Mouse (Mus musculus) CH12.LX (cell line): ENCODE results near the gene Tvp23a. TPM values are rescaled to one million over a fixed set of nuclear protein-coding genes. Genes with fewer than 3 reads are reported as not detected.
A peak's percentile ranks its signal among the peaks of the same experiment; 100 is the strongest.

ENCODE experiments used
- DNase-seq: peaks from one replicate; pipeline ENCODE4 v3.0.0-alpha.2; 2013; ENCODE audit errors: extremely low read depth
- H3K27ac ChIP-seq: 2 replicates; pipeline ENCODE4 v1.5.1; 2012; ENCODE audit warnings: low read depth, mild to moderate bottlenecking, control low read depth, moderate library complexity; ENCODE audit not compliant: insufficient read depth
- H3K27me3 ChIP-seq: replicated peaks from 2 replicates; pipeline ENCODE3; 2012; ENCODE audit warnings: inconsistent platforms
- H3K36me3 ChIP-seq, 2 experiments: replicated peaks in 1 of 2; 2 replicates each; pipeline versions ENCODE3 to v1.6.1; 2012; ENCODE audit warnings: inconsistent platforms in 1 of 2, low read length in 1 of 2, mild to moderate bottlenecking in 1 of 2, mixed read lengths in 1 of 2, moderate library complexity in 1 of 2; ENCODE audit not compliant: control insufficient read depth in 1 of 2, insufficient read depth in 1 of 2
- H3K4me1 ChIP-seq, 2 experiments: 2 replicates each; pipeline ENCODE4 v1.6.1; 2012; ENCODE audit warnings: inconsistent platforms in 1 of 2, moderate library complexity in 1 of 2; ENCODE audit not compliant: insufficient read depth in 2 of 2, control insufficient read depth in 1 of 2
- H3K4me2 ChIP-seq: 2 replicates; pipeline ENCODE4 v1.6.1; 2012; ENCODE audit warnings: low read depth, mild to moderate bottlenecking, control low read depth; ENCODE audit not compliant: poor library complexity, insufficient read depth, severe bottlenecking
- H3K4me3 ChIP-seq, 3 experiments: fragments of 150-350 bp in 1 of 3; sonication (generic) in 1 of 3; replicated peaks in 1 of 3; 2 replicates each; pipeline versions ENCODE3 to v1.5.1; 2011 to 2012; ENCODE audit warnings: low read depth in 2 of 3, low read length in 2 of 3, mild to moderate bottlenecking in 2 of 3, moderate library complexity in 2 of 3, control low read depth in 1 of 3, improper control_type of control experiment in 1 of 3, inconsistent platforms in 1 of 3, mixed read lengths in 1 of 3; ENCODE audit not compliant: poor library complexity in 1 of 3
- H3K79me2 ChIP-seq: replicated peaks from 2 replicates; pipeline ENCODE4 v1.6.1; 2012; ENCODE audit warnings: mild to moderate bottlenecking, moderate library complexity; ENCODE audit not compliant: control insufficient read depth, poor library complexity, insufficient read depth, severe bottlenecking; ENCODE audit errors: extremely low read depth
- H3K9ac ChIP-seq: 2 replicates; pipeline ENCODE4 v1.6.1; 2012; ENCODE audit warnings: low read depth, mild to moderate bottlenecking, control low read depth, moderate library complexity; ENCODE audit not compliant: insufficient read depth
- H3K9me3 ChIP-seq: replicated peaks from 2 replicates; pipeline ENCODE3; 2012; ENCODE audit warnings: low read length, inconsistent platforms, mixed read lengths
- BHLHE40 ChIP-seq: IDR thresholded peaks from 2 replicates; pipeline ENCODE4 v1.6.1; 2011; ENCODE audit warnings: mild to moderate bottlenecking, low read depth, low read length, improper control_type of control experiment
- CHD1 ChIP-seq: IDR thresholded peaks from 2 replicates; pipeline ENCODE4 v1.6.1; 2012; ENCODE audit warnings: low read depth, low read length, improper control_type of control experiment, inconsistent platforms
- CHD2 ChIP-seq: IDR thresholded peaks from 2 replicates; pipeline ENCODE4 v1.6.1; 2011; ENCODE audit warnings: low read length, improper control_type of control experiment
- CTCF ChIP-seq, 2 experiments: IDR thresholded peaks in 1 of 2; conservative IDR thresholded peaks in 1 of 2; 2 replicates each; pipeline ENCODE4 v1.5.1; 2011 to 2012; ENCODE audit warnings: low read depth in 2 of 2, low read length in 2 of 2, improper control_type of control experiment in 1 of 2, inconsistent platforms in 1 of 2, mild to moderate bottlenecking in 1 of 2, moderate library complexity in 1 of 2
- E2F4 ChIP-seq: IDR thresholded peaks from 2 replicates; pipeline ENCODE4 v1.6.1; 2011; ENCODE audit warnings: low read depth, low read length, improper control_type of control experiment; ENCODE audit not compliant: insufficient replicate concordance
- ELF1 ChIP-seq: IDR thresholded peaks from 2 replicates; pipeline ENCODE4 v1.6.1; 2014; ENCODE audit warnings: low read depth, mild to moderate bottlenecking, inconsistent platforms, low read length, improper control_type of control experiment
- EP300 ChIP-seq: IDR thresholded peaks from 2 replicates; pipeline ENCODE4 v1.6.1; 2011; ENCODE audit warnings: low read length, improper control_type of control experiment
- ETS1 ChIP-seq: conservative IDR thresholded peaks from 2 replicates; pipeline ENCODE4 v1.6.1; 2012; ENCODE audit warnings: low read depth, mild to moderate bottlenecking, inconsistent platforms, low read length, improper control_type of control experiment, moderate library complexity
- GABPA ChIP-seq: IDR thresholded peaks from 2 replicates; pipeline ENCODE4 v1.6.1; 2012; ENCODE audit warnings: low read depth, low read length, improper control_type of control experiment, inconsistent platforms; ENCODE audit not compliant: insufficient replicate concordance
- HCFC1 ChIP-seq: IDR thresholded peaks from 2 replicates; pipeline ENCODE4 v1.6.1; 2012; ENCODE audit warnings: low read depth, mild to moderate bottlenecking, inconsistent platforms, low read length, improper control_type of control experiment
- IRF4 ChIP-seq: IDR thresholded peaks from 2 replicates; pipeline ENCODE4 v1.6.1; 2014; ENCODE audit warnings: low read depth, mild to moderate bottlenecking, inconsistent platforms, low read length, improper control_type of control experiment
- JUN ChIP-seq: IDR thresholded peaks from 2 replicates; pipeline ENCODE4 v1.6.1; 2011; ENCODE audit warnings: low read depth, mild to moderate bottlenecking, low read length, improper control_type of control experiment, moderate library complexity; ENCODE audit not compliant: insufficient read depth
- JUND ChIP-seq: conservative IDR thresholded peaks from 2 replicates; pipeline ENCODE4 v1.6.1; 2011; ENCODE audit warnings: low read depth, low read length, improper control_type of control experiment
- KAT2A ChIP-seq: IDR thresholded peaks from 2 replicates; pipeline ENCODE4 v1.6.1; 2012; ENCODE audit warnings: low read length, improper control_type of control experiment, inconsistent platforms; ENCODE audit not compliant: insufficient replicate concordance
- MAFK ChIP-seq: IDR thresholded peaks from 2 replicates; pipeline ENCODE4 v1.6.1; 2011; ENCODE audit warnings: low read length, improper control_type of control experiment; ENCODE audit not compliant: insufficient replicate concordance
- MAX ChIP-seq: IDR thresholded peaks from 2 replicates; pipeline ENCODE4 v1.6.1; 2011; ENCODE audit warnings: low read length, improper control_type of control experiment
- MAZ ChIP-seq: IDR thresholded peaks from 2 replicates; pipeline ENCODE4 v1.6.1; 2012; ENCODE audit warnings: low read depth, mild to moderate bottlenecking, inconsistent platforms, low read length, improper control_type of control experiment, moderate library complexity
- MEF2A ChIP-seq: IDR thresholded peaks from 2 replicates; pipeline ENCODE4 v1.6.1; 2014; ENCODE audit warnings: low read depth, mild to moderate bottlenecking, inconsistent platforms, low read length, improper control_type of control experiment, borderline replicate concordance
- MXI1 ChIP-seq: IDR thresholded peaks from 2 replicates; pipeline ENCODE4 v1.6.1; 2011; ENCODE audit warnings: mild to moderate bottlenecking, low read depth, low read length, improper control_type of control experiment
- MYC ChIP-seq: IDR thresholded peaks from 2 replicates; pipeline ENCODE4 v1.6.1; 2011; ENCODE audit warnings: low read depth, mild to moderate bottlenecking, improper control_type of control experiment, low read length
- NELFE ChIP-seq: IDR thresholded peaks from 2 replicates; pipeline ENCODE4 v1.6.1; 2011; ENCODE audit warnings: low read depth, low read length, improper control_type of control experiment
- NRF1 ChIP-seq: IDR thresholded peaks from 2 replicates; pipeline ENCODE4 v1.6.1; 2014; ENCODE audit warnings: low read depth, mild to moderate bottlenecking, inconsistent platforms, low read length, improper control_type of control experiment, moderate library complexity
- PAX5 ChIP-seq: IDR thresholded peaks from 2 replicates; pipeline ENCODE4 v1.6.1; 2012; ENCODE audit warnings: low read length, inconsistent platforms, mixed read lengths
- POLR2A ChIP-seq: IDR thresholded peaks from 2 replicates; pipeline ENCODE4 v1.6.1; 2011; ENCODE audit warnings: low read depth, mild to moderate bottlenecking, improper control_type of control experiment, low read length
- POLR2AphosphoS2 ChIP-seq: IDR thresholded peaks from 2 replicates; pipeline ENCODE4 v1.6.1; 2011; ENCODE audit warnings: low read depth, low read length, improper control_type of control experiment
- RAD21 ChIP-seq: IDR thresholded peaks from 2 replicates; pipeline ENCODE4 v1.6.1; 2011; ENCODE audit warnings: low read depth, mild to moderate bottlenecking, low read length, improper control_type of control experiment, moderate library complexity
- RCOR1 ChIP-seq: conservative IDR thresholded peaks from 2 replicates; pipeline ENCODE4 v1.6.1; 2012; ENCODE audit warnings: low read depth, mild to moderate bottlenecking, inconsistent platforms, low read length, improper control_type of control experiment
- SIN3A ChIP-seq: IDR thresholded peaks from 2 replicates; pipeline ENCODE4 v1.6.1; 2012; ENCODE audit warnings: low read length, improper control_type of control experiment, inconsistent platforms
- SMC3 ChIP-seq: IDR thresholded peaks from 2 replicates; pipeline ENCODE4 v1.6.1; 2011; ENCODE audit warnings: low read depth, low read length, improper control_type of control experiment
- TBP ChIP-seq: conservative IDR thresholded peaks from 2 replicates; pipeline ENCODE4 v1.6.1; 2011; ENCODE audit warnings: low read depth, low read length, improper control_type of control experiment
- TCF12 ChIP-seq: IDR thresholded peaks from 2 replicates; pipeline ENCODE4 v1.6.1; 2014; ENCODE audit warnings: low read depth, mild to moderate bottlenecking, inconsistent platforms, low read length, improper control_type of control experiment
- UBTF ChIP-seq: IDR thresholded peaks from 2 replicates; pipeline ENCODE4 v1.6.1; 2012; ENCODE audit warnings: low read depth, mild to moderate bottlenecking, inconsistent platforms, low read length, improper control_type of control experiment, moderate library complexity
- USF1 ChIP-seq: IDR thresholded peaks from 2 replicates; pipeline ENCODE4 v1.6.1; 2014; ENCODE audit warnings: low read depth, mild to moderate bottlenecking, inconsistent platforms, low read length, improper control_type of control experiment
- USF2 ChIP-seq: conservative IDR thresholded peaks from 2 replicates; pipeline ENCODE4 v1.6.1; 2011; ENCODE audit warnings: low read depth, low read length, improper control_type of control experiment
- ZC3H11A ChIP-seq: IDR thresholded peaks from 2 replicates; pipeline ENCODE4 v1.6.1; 2012; ENCODE audit warnings: low read depth, mild to moderate bottlenecking, inconsistent platforms, low read length, improper control_type of control experiment
- ZKSCAN1 ChIP-seq: IDR thresholded peaks from 2 replicates; pipeline ENCODE4 v1.6.1; 2012; ENCODE audit warnings: low read depth, inconsistent platforms, low read length, improper control_type of control experiment, borderline replicate concordance
- ZMIZ1 ChIP-seq: IDR thresholded peaks from 2 replicates; pipeline ENCODE4 v1.6.1; 2012; ENCODE audit warnings: low read depth, mild to moderate bottlenecking, inconsistent platforms, low read length, improper control_type of control experiment
- ZNF384 ChIP-seq: IDR thresholded peaks from 2 replicates; pipeline ENCODE4 v1.6.1; 2012; ENCODE audit warnings: low read depth, low read length, improper control_type of control experiment, inconsistent platforms
- dilution Hi-C: fragments of 300-500 bp; cut with MboI; formaldehyde crosslinking; loops from 2 replicates; pipeline ENCODE4 v1.14.3; 2020; ENCODE audit warnings: low sequenced_read_pairs; ENCODE audit not compliant: extremely low pct_unique_long_range_greater_than_20kb, extremely low pct_ligation_motif_present
- in situ Hi-C: fragments of 300-500 bp; cut with MboI; formaldehyde crosslinking; loops from 3 replicates; pipeline ENCODE4 v1.14.3; 2019; ENCODE audit warnings: low sequenced_read_pairs, low pct_ligation_motif_present, low pct_unique_long_range_greater_than_20kb, mixed read lengths
- polyA plus RNA-seq: library from polyadenylated mRNA; unstranded; fragments of >175 nt; gene quantifications from 2 replicates; pipeline ENCODE4 v1.2.1, GENCODE M21; 2012; ENCODE audit warnings: low read depth; ENCODE audit not compliant: insufficient read length
- total RNA-seq, 2 experiments: library from RNA; depleted of rRNA; stranded (reverse); fragments of 300-350 nt in 1 of 2; fragments of >200 nt in 1 of 2; gene quantifications; 2 replicates each; pipeline ENCODE4 v1.2.3; 2012 to 2014

The Tvp23a gene
- total and polyA plus RNA-seq, 3 experiments = 0.68 to 1.8 TPM; not detected in 1

- in situ Hi-C loops (loop anchor here (5.0 kb wide), 1 partner anchor 100 kb away; no protein-coding TSS in a partner anchor), dilution Hi-C loops (no loop called here)
- Histone ChIP-seq H3K4me3 (no peak overlapping the region), H3K27me3 (no peaks in the 10 kb centered on the region), H3K27ac (peak overlapping the region; percentile 66), H3K9me3 (peaks cover 7% of the 10 kb centered on the region), H3K79me2 (peaks cover 7% of the 10 kb centered on the region)
- TF ChIP-seq CHD2 (no peak), NRF1 (no peak), NELFE (no peak), MYC (no peak), RCOR1 (no peak), MXI1 (no peak), POLR2AphosphoS2 (no peak; the same call in 1 of the 2 replicates), GABPA (no peak), POLR2A (0 out of 2 replicates have a peak, but pooled peaks have one; percentile 9), CHD1 (no peak), ZKSCAN1 (peak; percentile 38; the same call in 1 of the 2 replicates), USF2 (no peak), SMC3 (0 out of 2 replicates have a peak, but pooled peaks have one; percentile 3), UBTF (no peak), EP300 (peak; percentile 88), BHLHE40 (no peak; the same call in none of the 2 replicates), TCF12 (peak; percentile 61; the same call in 1 of the 2 replicates), ETS1 (peak; percentile 79), MAFK (no peak), RAD21 (no peak; the same call in 1 of the 2 replicates), MEF2A (peak; percentile 53; the same call in 1 of the 2 replicates), JUN (no peak), E2F4 (no peak), ELF1 (no peak), USF1 (no peak), ZMIZ1 (no peak), IRF4 (peak; percentile 86), MAZ (no peak), ZNF384 (peak; percentile 97), JUND (no peak), SIN3A (peak; percentile 28; the same call in 1 of the 2 replicates), CTCF (conservative IDR thresholded peaks at IDR 0.05 in 1 of 2, IDR thresholded peaks at IDR 0.05 in 1 of 2; ENCODE audit: low read depth in 2 of 2, low read length in 2 of 2) (no peak), ZC3H11A (no peak), PAX5 (no peak), KAT2A (no peak), TBP (0 out of 2 replicates have a peak, but pooled peaks have one; percentile 17), MAX (no peak), HCFC1 (no peak)
- TF ChIP-seq, all 38 proteins: peak for 11
- Histone ChIP-seq H3K4me2 (no peak overlapping the region), H3K4me1 (peaks cover 28 to 100% of the 10 kb centered on the region in 2 experiments), H3K36me3 (peaks cover 91 to 98% of the 10 kb centered on the region in 2 experiments), H3K9ac (no peak overlapping the region)
- DNase-seq = peak; percentile 91
These were observed 29.4 kb downstream of the Tvp23a start for GRCm38 (mm10) chr16:10417723-10418259.
